Mouse (Mus musculus) bone marrow macrophage, adult 2 months (primary cell): Measurements from ENCODE around the gene Gxylt1. TPM values are rescaled to one million over a fixed set of nuclear protein-coding genes. Genes with fewer than 3 reads are reported as not detected.
A peak's percentile ranks its signal among the peaks of the same experiment; 100 is the strongest.
"Not testable (repeated sequence)": the region's sequence is repeated elsewhere in the genome, so short reads cannot be mapped to it uniquely, and the experiment has no call there.

Experiments used
- H3K27ac ChIP-seq: 2 replicates; pipeline ENCODE4 v1.5.1; 2012; ENCODE audit warnings: low read depth, low read length; ENCODE audit not compliant: insufficient read depth
- H3K4me1 ChIP-seq: 2 replicates; pipeline ENCODE4 v1.6.1; 2012; ENCODE audit warnings: low read length; ENCODE audit not compliant: control insufficient read depth, insufficient read depth
- H3K4me3 ChIP-seq: 2 replicates; pipeline ENCODE4 v1.5.1; 2012; ENCODE audit warnings: mild to moderate bottlenecking, low read length, moderate library complexity; ENCODE audit not compliant: insufficient read depth
- CTCF ChIP-seq: IDR thresholded peaks from 2 replicates; pipeline ENCODE4 v1.5.1; 2012; ENCODE audit warnings: low read depth, mild to moderate bottlenecking, low read length, moderate library complexity
- POLR2A ChIP-seq: IDR thresholded peaks from 2 replicates; pipeline ENCODE4 v1.6.1; 2012; ENCODE audit warnings: mild to moderate bottlenecking, low read depth, low read length, borderline replicate concordance
- polyA plus RNA-seq: library from polyadenylated mRNA; stranded (reverse); fragments of >200 nt; gene quantifications from 2 replicates; pipeline ENCODE4 v1.2.4, GENCODE M21; 2012; ENCODE audit not compliant: missing spikeins, insufficient read depth, insufficient read length

Gxylt1 gene
- polyA plus RNA-seq, 1 experiment = 23.7 TPM

GRCm38 (mm10) chr15:93264221-93264620, 10.8 kb downstream of the Gxylt1 start:
- TF ChIP-seq CTCF (no peak), POLR2A (no peak)
- Histone ChIP-seq H3K4me1 (peaks cover 18% of the 10 kb centered on the region), H3K4me3 (no peak overlapping the region), H3K27ac (no peak overlapping the region)

DNA sequence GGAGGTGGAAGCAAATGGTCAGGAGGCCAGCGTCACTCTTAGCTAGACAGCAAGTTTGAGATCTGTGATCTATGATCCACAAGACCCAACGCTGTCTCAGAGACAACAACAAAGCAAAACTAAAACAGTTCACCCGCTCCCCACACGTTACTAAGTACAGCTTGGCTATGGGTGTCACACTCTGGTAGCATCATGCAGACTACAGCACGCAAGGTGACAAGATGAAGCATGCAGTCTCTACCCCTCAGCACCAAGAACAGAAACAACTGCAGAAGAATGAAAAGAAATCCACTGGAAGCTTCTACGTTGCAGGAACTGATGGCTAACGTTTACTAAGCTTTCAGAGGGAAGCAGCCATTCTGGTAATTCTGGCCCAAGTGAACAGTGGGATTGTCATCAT, 11.4 kb downstream of the Gxylt1 start:
- Histone ChIP-seq H3K4me1 (peaks cover 11% of the 10 kb centered on the region), H3K27ac (no peak overlapping the region), H3K4me3 (no peak overlapping the region)
- TF ChIP-seq CTCF (no peak), POLR2A (no peak)

- no peak overlapping the region for H3K27ac ChIP-seq
- no peak overlapping the region for H3K4me3 ChIP-seq
- TF ChIP-seq POLR2A (no peak), CTCF (no peak)
- H3K4me1 ChIP-seq = peaks cover 6% of the 10 kb centered on the region
Observed at GRCm38 (mm10) chr15:93262818-93263217, 12.2 kb downstream of the Gxylt1 start.

GRCm38 (mm10) chr15:93262274-93262673, 12.7 kb downstream of the Gxylt1 start:
- no peak for TF ChIP-seq CTCF
- no peak for TF ChIP-seq POLR2A
- Histone ChIP-seq H3K4me1 (peaks cover under 1% of the 10 kb centered on the region), H3K4me3 (no peak overlapping the region), H3K27ac (no peak overlapping the region)

DNA sequence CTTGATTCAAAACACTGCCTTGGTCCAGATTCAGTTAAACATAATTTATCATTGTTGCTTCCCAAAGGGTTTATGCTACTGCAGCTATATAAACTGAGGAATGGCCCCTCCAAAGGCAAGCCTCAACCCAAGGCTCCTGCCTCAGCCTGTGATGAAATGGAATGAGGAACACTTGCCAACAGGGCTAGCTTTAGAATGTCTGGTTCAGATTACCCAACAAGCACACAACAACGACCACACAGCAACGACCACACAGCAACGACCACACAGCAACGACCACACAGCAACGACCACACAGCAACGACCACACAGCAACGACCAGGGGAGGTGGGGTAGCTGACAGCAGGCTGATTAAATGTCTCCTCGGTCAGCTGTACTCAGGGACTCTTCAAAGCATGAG, 15.0 kb downstream of the Gxylt1 start:
- TF ChIP-seq CTCF = no peak
- no peak for TF ChIP-seq POLR2A
- Histone ChIP-seq H3K4me3 (no peak overlapping the region), H3K27ac (no peak overlapping the region), H3K4me1 (no peaks in the 10 kb centered on the region)

DNA sequence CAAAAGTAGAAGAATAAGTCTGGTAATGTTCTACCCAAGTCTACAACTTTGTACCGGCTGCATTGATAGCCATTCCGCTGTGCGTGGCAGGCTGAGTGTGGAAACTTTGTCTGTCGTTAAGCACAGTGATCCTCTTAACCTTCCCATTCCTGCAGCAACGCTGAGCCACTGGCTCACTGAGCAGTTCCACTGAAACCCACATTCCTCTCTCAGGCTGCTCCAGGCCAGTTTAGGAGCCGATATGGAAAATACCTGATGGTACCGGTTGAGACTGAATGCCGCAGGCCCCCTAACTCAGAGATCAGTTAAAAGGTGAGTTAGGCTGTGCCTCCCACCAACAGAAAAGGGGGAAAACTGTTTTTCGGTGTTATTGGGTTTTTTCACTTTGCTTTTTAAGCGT, 19.7 kb downstream of the Gxylt1 start:
- Histone ChIP-seq H3K4me3 (no peak overlapping the region), H3K4me1 (peaks cover 12% of the 10 kb centered on the region), H3K27ac (no peak overlapping the region)
- TF ChIP-seq POLR2A (no peak), CTCF (no peak)

- Histone ChIP-seq H3K27ac (no peak overlapping the region), H3K4me1 (peaks cover 12% of the 10 kb centered on the region), H3K4me3 (no peak overlapping the region)
- TF ChIP-seq POLR2A (no peak), CTCF (no peak)
Observed at GRCm38 (mm10) chr15:93253172-93253571, 21.8 kb downstream of the Gxylt1 start.

- TF ChIP-seq CTCF = no peak
- no peak for TF ChIP-seq POLR2A
- Histone ChIP-seq H3K4me1 (peaks cover 12% of the 10 kb centered on the region), H3K4me3 (no peak overlapping the region), H3K27ac (no peak overlapping the region)
Observed at GRCm38 (mm10) chr15:93252396-93252795, 22.6 kb downstream of the Gxylt1 start.

DNA sequence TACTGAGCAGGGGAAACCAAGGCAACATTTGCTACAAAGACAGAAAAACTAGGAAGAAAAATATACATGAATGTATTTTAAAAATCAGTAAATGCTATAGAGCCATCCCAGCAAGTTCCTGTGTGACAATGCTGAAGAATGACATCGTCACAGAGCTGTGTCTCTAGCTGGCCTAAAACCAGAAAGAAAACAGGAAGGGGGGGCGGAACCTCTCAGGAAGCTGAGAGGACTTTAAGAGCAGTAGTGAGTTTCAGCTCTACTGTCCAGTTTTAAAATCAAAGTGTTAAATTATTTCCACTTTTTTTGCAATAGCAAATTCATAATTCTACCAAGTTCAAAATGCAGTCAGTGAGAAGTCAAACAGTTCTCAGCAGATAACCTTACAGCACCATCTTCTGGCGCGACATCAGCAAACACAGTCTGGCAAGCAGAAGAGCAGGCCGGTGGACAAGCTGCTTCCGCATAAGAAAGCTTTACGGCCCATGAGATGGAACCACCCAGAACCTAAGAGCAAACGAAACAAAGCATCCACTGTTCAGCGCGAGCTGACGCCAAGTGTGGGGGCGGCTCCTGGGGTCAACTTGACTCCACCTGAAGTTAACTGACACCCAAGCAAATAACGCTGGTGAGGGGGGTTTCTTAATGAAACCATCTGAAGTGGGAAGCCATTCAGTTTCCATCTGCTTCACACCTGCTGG, 23.3 kb downstream of the Gxylt1 start:
- peaks cover 12% of the 10 kb centered on the region for H3K4me1 ChIP-seq
- TF ChIP-seq CTCF (no peak), POLR2A (no peak)
- no peak overlapping the region for H3K4me3 ChIP-seq
- 0 out of 2 replicates have a peak overlapping the region, but pooled peaks have one; percentile 26 for H3K27ac ChIP-seq

DNA sequence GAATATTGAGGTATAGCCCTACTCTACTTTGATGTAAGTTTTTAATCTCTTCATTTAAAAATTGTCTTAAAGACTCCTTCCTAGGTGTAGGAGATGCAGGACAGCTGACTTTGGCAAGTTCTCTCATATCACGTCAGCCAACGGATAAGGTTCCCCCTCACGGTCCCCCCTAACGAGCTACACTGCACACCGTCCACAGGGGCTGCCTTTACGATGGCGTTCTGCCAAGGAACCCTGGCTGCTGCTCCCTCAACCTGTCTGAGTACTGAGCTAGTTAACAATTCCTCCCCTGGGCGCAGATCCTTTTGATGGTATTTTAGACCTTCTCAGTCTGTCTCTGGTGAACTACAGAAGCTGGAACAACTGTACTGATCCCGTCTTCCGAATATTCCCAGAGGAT, 31.8 kb downstream of the Gxylt1 start:
- no peak for TF ChIP-seq CTCF
- TF ChIP-seq POLR2A = no peak
- Histone ChIP-seq H3K4me1 (no peaks in the 10 kb centered on the region), H3K4me3 (no peak overlapping the region), H3K27ac (no peak overlapping the region)

- H3K27ac ChIP-seq, H3K4me3 ChIP-seq, H3K4me1 ChIP-seq: not testable (repeated sequence)
Observed at GRCm38 (mm10) chr15:93236456-93236855, 38.5 kb downstream of the Gxylt1 start.
